Mouse (Mus musculus) midbrain, embryonic 14.5 days (tissue): ENCODE results near the gene Alms1. TPM values are rescaled to one million over a fixed set of nuclear protein-coding genes. Genes with fewer than 3 reads are reported as not detected.
"Not testable (repeated sequence)": the region's sequence is repeated elsewhere in the genome, so short reads cannot be mapped to it uniquely, and the experiment has no call there.

ENCODE experiments used
- ATAC-seq: fragments of 200-750 bp; cut with Nextera tagmentation; 2 replicates; pipeline ENCODE4 v1.8.0; 2017; ENCODE audit warnings: moderate number of reproducible peaks, moderate library complexity; ENCODE audit not compliant: low FRiP score, low TSS enrichment
- DNase-seq: peaks from one replicate; pipeline ENCODE4 v3.0.0-alpha.2; 2015
- H3K27ac ChIP-seq: fragments of 300-500 bp; sonication (generic); replicated peaks from 2 replicates; pipeline ENCODE4 v1.5.1; 2014; ENCODE audit warnings: mild to moderate bottlenecking, low read depth, low read length, moderate library complexity
- H3K27me3 ChIP-seq: fragments of 300-500 bp; sonication (generic); 2 replicates; pipeline ENCODE4 v1.6.1; 2014; ENCODE audit warnings: low read length, control low read depth, mixed read lengths; ENCODE audit not compliant: control insufficient read depth, insufficient read depth
- H3K36me3 ChIP-seq: fragments of 300-500 bp; sonication (generic); 2 replicates; pipeline ENCODE4 v1.6.1; 2014; ENCODE audit warnings: low read length, control low read depth; ENCODE audit not compliant: control insufficient read depth, insufficient read depth
- H3K4me1 ChIP-seq: fragments of 300-500 bp; sonication (generic); 2 replicates; pipeline ENCODE4 v1.6.1; 2014; ENCODE audit warnings: mild to moderate bottlenecking, antibody characterized with exemption, low read length, control low read depth; ENCODE audit not compliant: control insufficient read depth, insufficient read depth
- H3K4me2 ChIP-seq: fragments of 300-500 bp; sonication (generic); 2 replicates; pipeline ENCODE4 v1.6.1; 2014; ENCODE audit warnings: mild to moderate bottlenecking, low read length, moderate library complexity
- H3K4me3 ChIP-seq: fragments of 300-500 bp; sonication (generic); replicated peaks from 2 replicates; pipeline ENCODE4 v1.5.1; 2014; ENCODE audit warnings: low read depth, low read length
- H3K9ac ChIP-seq: fragments of 300-500 bp; sonication (generic); replicated peaks from 2 replicates; pipeline ENCODE4 v1.6.1; 2014; ENCODE audit warnings: mild to moderate bottlenecking, low read length, moderate library complexity
- H3K9me3 ChIP-seq: fragments of 300-500 bp; sonication (generic); 2 replicates; pipeline ENCODE4 v1.6.1; 2016; ENCODE audit warnings: low read length, control low read depth, mixed read lengths; ENCODE audit not compliant: control insufficient read depth
- WGBS: fragments of 180-500 bp; shearing (Covaris S2); extraction: QIAGEN DNeasy Blood & Tissue Kit; methylation state at CpG from one replicate; pipeline ENCODE4 v1.1.7; 2014; 5-methylcytosine and 5-hydroxymethylcytosine counted together
- microRNA-seq: library from miRNA; unstranded; fragments of <30 nt; microRNA quantifications from one replicate; pipeline ENCODE4, GENCODE M21; 2016
- polyA plus RNA-seq: library from polyadenylated mRNA; unstranded; fragments of >200 nt; fragmentation: Nextera tagmentation; extraction: Ambion mirVana; gene quantifications from 2 replicates; pipeline ENCODE4 v1.2.1, GENCODE M21; 2014

Alms1 gene
- polyA plus RNA-seq, 1 experiment from 2014 or later: 6.7 TPM

GRCm38 (mm10) chr6:85633165-85633564 lies 45.8 kb downstream of the Alms1 start:
- DNase-seq (peak; percentile 2), ATAC-seq (no peak)
- 20% methylated on average over 8 of the region's 8 CpGs for WGBS

DNA sequence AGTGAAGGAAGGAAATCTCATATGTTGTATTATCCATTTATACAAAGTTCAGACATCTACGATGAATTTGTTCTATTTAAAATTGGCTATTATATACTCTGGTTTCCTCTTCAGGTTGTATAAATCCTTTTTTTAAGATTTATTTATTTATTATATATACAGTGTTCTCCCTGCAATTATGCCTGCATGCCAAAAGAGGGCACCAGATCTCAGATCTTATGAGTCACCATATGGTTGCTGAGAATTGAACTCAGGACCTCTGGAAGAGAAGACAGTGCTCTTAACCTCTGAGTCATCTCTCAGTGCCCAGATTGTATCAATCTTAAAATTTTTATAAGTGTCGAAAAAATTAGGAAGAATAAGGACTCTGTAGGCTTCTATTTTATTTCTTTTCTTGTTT lies 65.9 kb downstream of the Alms1 start:
- peak; percentile 8 for DNase-seq
- no peaks in the 10 kb centered on the region for H3K4me1 ChIP-seq
- no peaks in the 10 kb centered on the region for H3K9me3 ChIP-seq
- WGBS: over 99% methylated on average over 2 of the region's 2 CpGs
- no peak overlapping the region for H3K9ac ChIP-seq
- no peak for ATAC-seq
- H3K27me3 ChIP-seq: no peaks in the 10 kb centered on the region
- no peak overlapping the region for H3K4me3 ChIP-seq
- H3K4me2 ChIP-seq: no peak overlapping the region
- H3K36me3 ChIP-seq: peaks cover 10% of the 10 kb centered on the region; the same call in 1 of the 2 replicates
- no peak overlapping the region for H3K27ac ChIP-seq

More at GRCm38 (mm10) chr6:85633165-85633564, 45.8 kb downstream of the Alms1 start:
- no peaks in the 10 kb centered on the region for H3K27me3 ChIP-seq
- no peaks in the 10 kb centered on the region for H3K9me3 ChIP-seq
- peaks cover 20% of the 10 kb centered on the region for H3K36me3 ChIP-seq
- H3K9ac ChIP-seq: no peak overlapping the region
- no peak overlapping the region for H3K4me3 ChIP-seq
- no peak overlapping the region for H3K4me2 ChIP-seq
- no peaks in the 10 kb centered on the region for H3K4me1 ChIP-seq
- no peak overlapping the region for H3K27ac ChIP-seq

GRCm38 (mm10) chr6:85701943-85702342 lies 114.6 kb downstream of the Alms1 start:
- not testable (repeated sequence) for H3K27me3 ChIP-seq, H3K4me3 ChIP-seq, ATAC-seq, H3K4me2 ChIP-seq, DNase-seq, H3K4me1 ChIP-seq, H3K9ac ChIP-seq, H3K36me3 ChIP-seq, H3K27ac ChIP-seq, H3K9me3 ChIP-seq
- WGBS: 83% methylated on average over 2 of the region's 4 CpGs

DNA sequence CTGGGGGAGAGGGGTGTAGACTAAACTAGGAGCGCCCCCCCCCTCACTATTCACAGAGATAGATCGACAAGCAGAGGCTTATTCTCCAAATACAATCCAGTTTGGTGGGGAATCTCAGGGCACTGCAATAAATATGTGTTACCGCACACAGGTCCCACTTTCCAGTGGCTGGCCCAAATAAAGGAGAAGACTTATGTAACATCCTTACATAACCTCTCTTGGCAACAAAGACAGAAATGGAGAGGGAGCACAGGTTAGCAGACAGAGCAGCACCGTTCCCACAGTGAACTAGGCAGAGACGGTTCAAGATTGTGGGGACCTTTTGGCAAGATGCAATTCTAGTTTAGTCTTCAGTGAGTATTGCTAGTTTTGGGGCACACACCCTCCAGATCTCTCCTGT lies 121.9 kb downstream of the Alms1 start:
- WGBS: 95% methylated on average over 5 of the region's 5 CpGs
- not testable (repeated sequence) for ATAC-seq, H3K4me1 ChIP-seq, H3K27ac ChIP-seq, H3K27me3 ChIP-seq, H3K4me3 ChIP-seq, H3K4me2 ChIP-seq, H3K36me3 ChIP-seq, H3K9ac ChIP-seq, DNase-seq, H3K9me3 ChIP-seq

- not testable (repeated sequence) for H3K4me1 ChIP-seq
Observed at GRCm38 (mm10) chr6:85709607-85710006, 122.3 kb downstream of the Alms1 start.

GRCm38 (mm10) chr6:85713105-85713504 lies 125.8 kb downstream of the Alms1 start, which contains the start of gene Nat8f7:
TSS of gene Nat8f7 (minus strand) at chr6:85713205.
- DNase-seq, H3K27me3 ChIP-seq, H3K4me1 ChIP-seq, H3K9me3 ChIP-seq, H3K9ac ChIP-seq, H3K4me3 ChIP-seq, H3K4me2 ChIP-seq, H3K27ac ChIP-seq, ATAC-seq, H3K36me3 ChIP-seq: not testable (repeated sequence)
- WGBS: 83% methylated on average over 9 of the region's 10 CpGs

More at GRCm38 (mm10) chr6:85709607-85710006, 122.3 kb downstream of the Alms1 start:
- WGBS: 83% methylated on average over 1 of the region's 1 CpGs
- DNase-seq, ATAC-seq, H3K9ac ChIP-seq, H3K27ac ChIP-seq, H3K4me3 ChIP-seq, H3K27me3 ChIP-seq, H3K4me2 ChIP-seq, H3K36me3 ChIP-seq, H3K9me3 ChIP-seq: not testable (repeated sequence)

Small RNA genes lying within 50 kb of the gene (microRNA-seq; reads per million reads assigned to microRNA genes)
- gene Gm27317: not detected

Other genes starting within 250 kb of the Alms1 start
- 15.0 and 15.7 TPM in 2 replicates for gene Rab11fip5, start 212.9 kb upstream of the Alms1 start, polyA plus RNA-seq
- not detected in 2 replicates for gene Noto, start 163.6 kb upstream of the Alms1 start, polyA plus RNA-seq
- gene Smyd5, start 155.5 kb upstream of the Alms1 start, polyA plus RNA-seq: 54.0 and 55.9 TPM in 2 replicates
- 589 and 591 TPM in 2 replicates for gene Cct7, start 136.0 kb upstream of the Alms1 start, polyA plus RNA-seq
- 15.0 and 18.5 TPM in 2 replicates for gene Pradc1, start 135.6 kb upstream of the Alms1 start, polyA plus RNA-seq
- 10.1 and 11.4 TPM in 2 replicates for gene Fbxo41, start 84.5 kb upstream of the Alms1 start, polyA plus RNA-seq
- not detected in 2 replicates for gene Egr4, start 73.9 kb upstream of the Alms1 start, polyA plus RNA-seq
- not detected in 2 replicates for gene Nat8f7, start 125.7 kb downstream of the Alms1 start, polyA plus RNA-seq
- 0.18 and 0.43 TPM in 2 replicates for gene Nat8f3, start 178.2 kb downstream of the Alms1 start, polyA plus RNA-seq
- not detected in 2 replicates for gene Nat8f6, start 233.4 kb downstream of the Alms1 start, polyA plus RNA-seq
- gene Nat8f5, start 233.4 kb downstream of the Alms1 start, polyA plus RNA-seq: 0.30 TPM in 1 of 2 replicates, not detected in the other
- not detected in 2 replicates for gene Nat8, start 244.6 kb downstream of the Alms1 start, polyA plus RNA-seq